Comparison of ENCODE assay signal across 8 mouse cellular contexts in genomic region chr7:44848561-44849415, GRCm38 (mm10). TPM values are rescaled to one million over a fixed set of nuclear protein-coding genes. Genes with fewer than 3 reads are reported as not detected.
DNase-seq lines count a peak whose midpoint lies in the region; ATAC-seq and TF ChIP-seq lines count a peak whose summit lies in the region.

TSS of gene Akt1s1 (plus strand) at chr7:44848991.
TSS of gene Tbc1d17 (minus strand) at chr7:44849079.

- H3K27ac ChIP-seq in heart, embryonic 12.5 days (ENCODE audit: poor library complexity, severe bottlenecking): peak within 1 kb of the TSS; percentile 98
- H3K27ac ChIP-seq in kidney, postnatal 0 days: peak within 1 kb of the TSS; percentile 97
- peak within 1 kb of the TSS; percentile 95 for H3K27ac ChIP-seq in liver, embryonic 11.5 days (ENCODE audit: low read depth, low read length)
- H3K27ac ChIP-seq in stomach, embryonic 14.5 days (ENCODE audit: low read length): peak within 1 kb of the TSS; percentile 99

- peak within 1 kb of the TSS; percentile 91 for H3K4me3 ChIP-seq in heart, embryonic 12.5 days
- peak within 1 kb of the TSS; percentile 73 for H3K4me3 ChIP-seq in kidney, postnatal 0 days (replicated peaks; ENCODE audit: low read depth, low read length)
- H3K4me3 ChIP-seq in liver, embryonic 11.5 days (ENCODE audit: low read depth, low read length): peak within 1 kb of the TSS; percentile 89
- peak within 1 kb of the TSS; percentile 73 for H3K4me3 ChIP-seq in stomach, embryonic 14.5 days (ENCODE audit: low read depth, low read length)

- no peaks in the 10 kb centered on the region for H3K27me3 ChIP-seq in heart, embryonic 12.5 days (replicated peaks)
- no peaks in the 10 kb centered on the region for H3K27me3 ChIP-seq in kidney, postnatal 0 days (ENCODE audit: insufficient read depth, low read length)
- H3K27me3 ChIP-seq in liver, embryonic 11.5 days (replicated peaks; ENCODE audit: control insufficient read depth, insufficient read depth, low read length): no peaks in the 10 kb centered on the region
- H3K27me3 ChIP-seq in stomach, embryonic 14.5 days (ENCODE audit: control insufficient read depth, insufficient read depth, low read length): no peaks in the 10 kb centered on the region

- peak within 1 kb of the TSS; percentile 94 for H3K4me2 ChIP-seq in heart, embryonic 12.5 days
- H3K4me2 ChIP-seq in kidney, postnatal 0 days (ENCODE audit: low read length): peak within 1 kb of the TSS; percentile 75
- H3K4me2 ChIP-seq in liver, embryonic 11.5 days: peak within 1 kb of the TSS; percentile 87
- peak within 1 kb of the TSS; percentile 94 for H3K4me2 ChIP-seq in stomach, embryonic 14.5 days (replicated peaks; ENCODE audit: low read depth, low read length)

- under 1% methylated on average over 54 of the region's 54 CpGs for WGBS in heart, embryonic 12.5 days
- under 1% methylated on average over 54 of the region's 54 CpGs for WGBS in kidney, postnatal 0 days
- WGBS in liver, embryonic 11.5 days: under 1% methylated on average over 54 of the region's 54 CpGs
- under 1% methylated on average over 54 of the region's 54 CpGs for WGBS in stomach, embryonic 14.5 days

- no peak for TF ChIP-seq CTCF in kidney, postnatal 0 days (IDR thresholded peaks at IDR 0.05; ENCODE audit: low read depth)

- peak; percentile 78 for ATAC-seq in erythroid progenitor cell, adult 5-6 weeks (replicated peaks; ENCODE audit: low FRiP score, poor library complexity, severe bottlenecking)
- peak; percentile 87 for ATAC-seq in heart, embryonic 12.5 days (ENCODE audit: insufficient number of reproducible peaks, low FRiP score)
- peak; percentile 89 for ATAC-seq in kidney, postnatal 0 days (replicated peaks; ENCODE audit: low FRiP score, low read depth)
- peak; percentile 82 for ATAC-seq in liver, embryonic 11.5 days (replicated peaks; ENCODE audit: low FRiP score)
- ATAC-seq in stomach, embryonic 14.5 days (ENCODE audit: insufficient number of reproducible peaks, insufficient read depth, low FRiP score, low read depth): peak; percentile 86

- H3K9ac ChIP-seq in heart, embryonic 12.5 days: peak within 1 kb of the TSS; percentile 94
- peak within 1 kb of the TSS; percentile 78 for H3K9ac ChIP-seq in kidney, postnatal 0 days (ENCODE audit: low read depth, low read length)
- H3K9ac ChIP-seq in liver, embryonic 11.5 days (ENCODE audit: low read depth, low read length): peak within 1 kb of the TSS; percentile 96
- peak within 1 kb of the TSS; percentile 80 for H3K9ac ChIP-seq in stomach, embryonic 14.5 days (replicated peaks; ENCODE audit: low read depth, low read length)

- no peaks in the 10 kb centered on the region for H3K9me3 ChIP-seq in heart, embryonic 12.5 days (replicated peaks)
- H3K9me3 ChIP-seq in kidney, postnatal 0 days (replicated peaks; ENCODE audit: low read length): no peaks in the 10 kb centered on the region
- no peaks in the 10 kb centered on the region for H3K9me3 ChIP-seq in liver, embryonic 11.5 days (ENCODE audit: control insufficient read depth, low read length)
- no peaks in the 10 kb centered on the region for H3K9me3 ChIP-seq in stomach, embryonic 14.5 days (ENCODE audit: control insufficient read depth, low read depth, low read length)

- H3K36me3 ChIP-seq in heart, embryonic 12.5 days: peaks cover 53% of the 10 kb centered on the region
- peaks cover 29% of the 10 kb centered on the region for H3K36me3 ChIP-seq in kidney, postnatal 0 days (ENCODE audit: insufficient read depth, low read length)
- H3K36me3 ChIP-seq in liver, embryonic 11.5 days (ENCODE audit: control insufficient read depth, insufficient read depth, low read length): peaks cover 26% of the 10 kb centered on the region; the same call in 1 of the 2 replicates
- H3K36me3 ChIP-seq in stomach, embryonic 14.5 days (ENCODE audit: control insufficient read depth, insufficient read depth, low read length): peaks cover 41% of the 10 kb centered on the region

- H3K4me1 ChIP-seq in heart, embryonic 12.5 days (replicated peaks): peaks cover 42% of the 10 kb centered on the region
- peaks cover 13% of the 10 kb centered on the region for H3K4me1 ChIP-seq in kidney, postnatal 0 days (replicated peaks; ENCODE audit: insufficient read depth, low read length)
- H3K4me1 ChIP-seq in liver, embryonic 11.5 days (replicated peaks; ENCODE audit: control insufficient read depth, insufficient read depth, low read length): peaks cover 23% of the 10 kb centered on the region
- H3K4me1 ChIP-seq in stomach, embryonic 14.5 days (ENCODE audit: control insufficient read depth, insufficient read depth, low read length): peaks cover 27% of the 10 kb centered on the region

- DNase-seq in CD4-positive helper T cell, adult 2 months (ENCODE audit: low read depth, low spot score): peak; percentile 100
- DNase-seq in brain, embryonic 18.5 days (ENCODE audit: low read depth, low spot score): peak; percentile 99
- DNase-seq in kidney, postnatal 0 days (ENCODE audit: low spot score): peak; percentile 99
- DNase-seq in liver, embryonic 11.5 days (ENCODE audit: low spot score): peak; percentile 98
- DNase-seq in naive thymus-derived CD4-positive, alpha-beta T cell, adult 2 months (ENCODE audit: low read depth): peak; percentile 100

RNA-seq across cellular contexts. Expression of gene Akt1s1, which starts in this region (rescaled TPM):
- total RNA-seq in erythroid progenitor cell, adult 5-6 weeks (2015; ENCODE audit: low replicate concordance): 1.8 and 3.8 TPM in 2 replicates
- 3.7 and 27.8 TPM in 2 replicates for total RNA-seq in erythroid progenitor cell, adult 5-6 weeks (2017; ENCODE audit: low replicate concordance)
- polyA plus RNA-seq in heart, embryonic 12.5 days (2016; fragmentation: Nextera tagmentation; extraction: Ambion mirVana): 105 and 108 TPM in 2 replicates
- polyA plus RNA-seq in kidney, postnatal 0 days (2015; fragmentation: Nextera tagmentation; extraction: Ambion mirVana): 108 and 111 TPM in 2 replicates
- polyA plus RNA-seq in liver, embryonic 11.5 days (2014; fragmentation: Nextera tagmentation; extraction: Ambion mirVana): 46.5 and 53.9 TPM in 2 replicates
- polyA plus RNA-seq in stomach, embryonic 14.5 days (2014; fragmentation: Nextera tagmentation; extraction: Ambion mirVana): 43.6 and 54.9 TPM in 2 replicates

RNA-seq across cellular contexts. Expression of gene Tbc1d17, which starts in this region (rescaled TPM):
- total RNA-seq in erythroid progenitor cell, adult 5-6 weeks (2015; ENCODE audit: low replicate concordance): 6.8 and 58.3 TPM in 2 replicates
- 18.0 and 35.8 TPM in 2 replicates for total RNA-seq in erythroid progenitor cell, adult 5-6 weeks (2017; ENCODE audit: low replicate concordance)
- polyA plus RNA-seq in heart, embryonic 12.5 days (2016; fragmentation: Nextera tagmentation; extraction: Ambion mirVana): 60.0 and 61.2 TPM in 2 replicates
- polyA plus RNA-seq in kidney, postnatal 0 days (2015; fragmentation: Nextera tagmentation; extraction: Ambion mirVana): 78.0 and 87.0 TPM in 2 replicates
- polyA plus RNA-seq in liver, embryonic 11.5 days (2014; fragmentation: Nextera tagmentation; extraction: Ambion mirVana): 50.5 and 53.3 TPM in 2 replicates
- polyA plus RNA-seq in stomach, embryonic 14.5 days (2014; fragmentation: Nextera tagmentation; extraction: Ambion mirVana): 64.6 and 71.8 TPM in 2 replicates

Comparison
In these comparisons a context has a peak if more than half of its experiments do, and no peak if none do; other contexts are left out.
1. Peak in every context shown above with its lines: DNase-seq, ATAC-seq, H3K4me3 ChIP-seq and H3K27ac ChIP-seq.